Mouse (Mus musculus): ENCODE measurements around the gene Etv3. TPM values are rescaled to one million over a fixed set of nuclear protein-coding genes. Genes with fewer than 3 reads are reported as not detected.
A peak's percentile ranks its signal among the peaks of the same experiment; 100 is the strongest.

Etv3 gene
- total and polyA plus RNA-seq, 3 experiments, result 7.4 to 10.4 TPM; not detected in 1

GRCm38 (mm10) chr3:87504330-87504729 lies 20.9 kb upstream of the Etv3 start:
- TF ChIP-seq SMC3 (IDR thresholded peaks at IDR 0.05; ENCODE audit: low read depth, low read length), result peak; percentile 95
- no peak for TF ChIP-seq ZMIZ1 (IDR thresholded peaks at IDR 0.05; ENCODE audit: low read depth, low read length)
- no peak for TF ChIP-seq USF2 (IDR thresholded peaks at IDR 0.05; ENCODE audit: borderline replicate concordance in 1 of 2, insufficient read depth in 1 of 2, low read depth in 1 of 2, low read length in 2 of 2)
- TF ChIP-seq RAD21 (IDR thresholded peaks at IDR 0.05; ENCODE audit: low read depth, low read length), result peak; percentile 75
- no peak for TF ChIP-seq POLR2AphosphoS5 (IDR thresholded peaks at IDR 0.05; ENCODE audit: borderline replicate concordance, low read depth, low read length)
- no peak for TF ChIP-seq GABPA (IDR thresholded peaks at IDR 0.05; ENCODE audit: low read depth, low read length)
- TF ChIP-seq CHD1 (IDR thresholded peaks at IDR 0.05; ENCODE audit: low read depth, low read length), result no peak
- no peak for TF ChIP-seq BHLHE40 (IDR thresholded peaks at IDR 0.05; ENCODE audit: borderline replicate concordance, low read depth, low read length)
- peak; percentile 69 for TF ChIP-seq ZC3H11A (IDR thresholded peaks at IDR 0.05; ENCODE audit: low read depth, low read length)
- no peak for TF ChIP-seq HCFC1 (IDR thresholded peaks at IDR 0.05; ENCODE audit: low read depth, low read length)
- peak; percentile 70 to 82 (median 76) for TF ChIP-seq CTCF (IDR thresholded peaks at IDR 0.05 in 2 of 3, conservative IDR thresholded peaks at IDR 0.05 in 1 of 3; ENCODE audit: control insufficient read depth in 1 of 3, insufficient read depth in 1 of 3, low read depth in 2 of 3, low read length in 3 of 3, poor library complexity in 1 of 3, severe bottlenecking in 1 of 3)
- TF ChIP-seq TBP (IDR thresholded peaks at IDR 0.05; ENCODE audit: low read depth, low read length), result no peak
- TF ChIP-seq MAFK (IDR thresholded peaks at IDR 0.05; ENCODE audit: borderline replicate concordance, low read depth, low read length), result no peak
- Histone ChIP-seq H3K4me1 (ENCODE audit: control insufficient read depth in 1 of 2, insufficient read depth in 2 of 2, low read length in 2 of 2) (peaks cover 0 to 15% of the 10 kb centered on the region in 2 experiments; a peak in 2 of 4 replicates), H3K27ac (ENCODE audit: control insufficient read depth, low read depth, low read length) (no peak overlapping the region), H3K9me3 (replicated peaks; ENCODE audit: insufficient read depth, low read length) (no peaks in the 10 kb centered on the region), H3K79me2 (ENCODE audit: control insufficient read depth, insufficient read depth, low read length, poor library complexity) (no peaks in the 10 kb centered on the region), H3K4me3 (ENCODE audit: control insufficient read depth in 1 of 2, insufficient read depth in 1 of 2, low read depth in 2 of 2, low read length in 2 of 2) (no peak overlapping the region), H3K27me3 (ENCODE audit: control insufficient read depth in 1 of 2, insufficient read depth in 2 of 2, low read length in 2 of 2) (no peaks in the 10 kb centered on the region), H3K36me3 (ENCODE audit: control insufficient read depth in 1 of 2, insufficient read depth in 2 of 2, low read length in 2 of 2) (peaks cover 0 to 5% of the 10 kb centered on the region in 2 experiments; a peak in 1 of 4 replicates), H3K9ac (ENCODE audit: control insufficient read depth, low read depth, low read length, poor library complexity, severe bottlenecking) (no peak overlapping the region)
- DNase-seq (ENCODE audit: low read depth, low spot score), result peak; percentile 67

GRCm38 (mm10) chr3:87504749-87505425 lies 20.3 kb upstream of the Etv3 start:
- no peaks in the 10 kb centered on the region for H3K79me2 ChIP-seq (ENCODE audit: control insufficient read depth, insufficient read depth, low read length, poor library complexity)
- peaks cover 0 to 4% of the 10 kb centered on the region in 2 experiments; a peak in 1 of 4 replicates for H3K36me3 ChIP-seq (ENCODE audit: control insufficient read depth in 1 of 2, insufficient read depth in 2 of 2, low read length in 2 of 2)
- H3K27ac ChIP-seq (ENCODE audit: control insufficient read depth, low read depth, low read length), result no peak overlapping the region
- no peaks in the 10 kb centered on the region for H3K27me3 ChIP-seq (ENCODE audit: control insufficient read depth in 1 of 2, insufficient read depth in 2 of 2, low read length in 2 of 2)
- no peak for TF ChIP-seq EP300 (IDR thresholded peaks at IDR 0.05; ENCODE audit: low read depth in 1 of 2, low read length in 2 of 2)
- no peak for TF ChIP-seq CHD1 (IDR thresholded peaks at IDR 0.05; ENCODE audit: low read depth, low read length)
- TF ChIP-seq SIN3A (IDR thresholded peaks at IDR 0.05; ENCODE audit: low read length), result no peak
- no peak for TF ChIP-seq CTCF (IDR thresholded peaks at IDR 0.05 in 2 of 3, conservative IDR thresholded peaks at IDR 0.05 in 1 of 3; ENCODE audit: control insufficient read depth in 1 of 3, insufficient read depth in 1 of 3, low read depth in 2 of 3, low read length in 3 of 3, poor library complexity in 1 of 3, severe bottlenecking in 1 of 3)
- TF ChIP-seq KAT2A (conservative IDR thresholded peaks at IDR 0.05; ENCODE audit: low read depth, low read length), result no peak
- H3K9me3 ChIP-seq (replicated peaks; ENCODE audit: insufficient read depth, low read length), result no peaks in the 10 kb centered on the region
- H3K9ac ChIP-seq (ENCODE audit: control insufficient read depth, low read depth, low read length, poor library complexity, severe bottlenecking), result no peak overlapping the region
- no peak for DNase-seq (ENCODE audit: low read depth, low spot score)
- H3K4me3 ChIP-seq (ENCODE audit: control insufficient read depth in 1 of 2, insufficient read depth in 1 of 2, low read depth in 2 of 2, low read length in 2 of 2), result no peak overlapping the region
- H3K4me1 ChIP-seq (ENCODE audit: control insufficient read depth in 1 of 2, insufficient read depth in 2 of 2, low read length in 2 of 2), result peaks cover 0 to 15% of the 10 kb centered on the region in 2 experiments; a peak in 2 of 4 replicates
